Mouse (Mus musculus): ENCODE results near the gene Homez. TPM values are rescaled to one million over a fixed set of nuclear protein-coding genes. Genes with fewer than 3 reads are reported as not detected.

The Homez gene
- polyA plus RNA-seq, 1 experiment from 2014 or later, result 2.2 TPM

GRCm38 (mm10) chr14:54892200-54892599, 21.4 kb upstream of the Homez start, which contains the start of gene Pabpn1:
TSS of gene Pabpn1 (plus strand) at chr14:54892500.
- H3K36me3 ChIP-seq, result peaks cover 19% of the 10 kb centered on the region
- ATAC-seq (ENCODE audit: low read depth) (no peak), DNase-seq (no peak)
- peaks cover 38% of the 10 kb centered on the region for H3K4me1 ChIP-seq (replicated peaks)
- 82% methylated on average over 3 of the region's 3 CpGs for WGBS (ENCODE audit: insufficient replicate concordance)
- no peaks in the 10 kb centered on the region for H3K27me3 ChIP-seq
- no peaks in the 10 kb centered on the region for H3K9me3 ChIP-seq (replicated peaks)
- H3K27ac ChIP-seq, result peak within 1 kb of the TSS; percentile 87
- H3K9ac ChIP-seq, result peak within 1 kb of the TSS; percentile 66
- H3K4me3 ChIP-seq (replicated peaks), result peak within 1 kb of the TSS; percentile 60
- H3K4me2 ChIP-seq, result peak within 1 kb of the TSS; percentile 72

GRCm38 (mm10) chr14:54885309-54885708, 14.5 kb upstream of the Homez start:
- Histone ChIP-seq H3K4me2 (no peak overlapping the region), H3K27ac (no peak overlapping the region), H3K27me3 (no peaks in the 10 kb centered on the region), H3K4me1 (replicated peaks) (peaks cover 19% of the 10 kb centered on the region), H3K4me3 (replicated peaks) (no peak overlapping the region), H3K9me3 (replicated peaks) (no peaks in the 10 kb centered on the region), H3K36me3 (0 out of 2 replicates have a peak, but pooled peaks cover 4% of the 10 kb centered on the region), H3K9ac (no peak overlapping the region)
- ATAC-seq (ENCODE audit: low read depth), result no peak
- WGBS (ENCODE audit: insufficient replicate concordance), result 84% methylated on average over 11 of the region's 11 CpGs
- DNase-seq, result no peak

GRCm38 (mm10) chr14:54884022-54884712, 13.4 kb upstream of the Homez start:
- Histone ChIP-seq H3K4me1 (replicated peaks) (peaks cover 19% of the 10 kb centered on the region), H3K4me2 (peak overlapping the region; percentile 75), H3K36me3 (0 out of 2 replicates have a peak, but pooled peaks cover 4% of the 10 kb centered on the region), H3K9me3 (replicated peaks) (no peaks in the 10 kb centered on the region), H3K27me3 (no peaks in the 10 kb centered on the region), H3K9ac (peak overlapping the region; percentile 74), H3K27ac (peak overlapping the region; percentile 79; the same call in 1 of the 2 replicates), H3K4me3 (replicated peaks) (peak overlapping the region; percentile 65)
- WGBS (ENCODE audit: insufficient replicate concordance), result 52% methylated on average over 21 of the region's 21 CpGs
- ATAC-seq (ENCODE audit: low read depth) (no peak), DNase-seq (no peak)

- WGBS (ENCODE audit: insufficient replicate concordance), result 2% methylated on average over 27 of the region's 27 CpGs
- ATAC-seq (ENCODE audit: low read depth) (peak; percentile 88), DNase-seq (peak; percentile 50)
- Histone ChIP-seq H3K9ac (peak within 1 kb of the TSS; percentile 74), H3K4me3 (replicated peaks) (peak within 1 kb of the TSS; percentile 65), H3K4me1 (replicated peaks) (peaks cover 19% of the 10 kb centered on the region), H3K4me2 (peak within 1 kb of the TSS; percentile 75), H3K27ac (peak within 1 kb of the TSS; percentile 79), H3K27me3 (no peaks in the 10 kb centered on the region), H3K9me3 (replicated peaks) (no peaks in the 10 kb centered on the region), H3K36me3 (0 out of 2 replicates have a peak, but pooled peaks cover 4% of the 10 kb centered on the region)
Observed at GRCm38 (mm10) chr14:54883154-54884021, 12.6 kb upstream of the Homez start, which contains the start of the genes Bcl2l2 and Gm20521. TSS of gene Bcl2l2 (plus strand) at chr14:54883377. TSS of gene Gm20521 (plus strand) at chr14:54883441.

GRCm38 (mm10) chr14:54877048-54877715, 6.4 kb upstream of the Homez start, which contains the start of gene Ppp1r3e:
TSS of gene Ppp1r3e (minus strand) at chr14:54877550.
- no peaks in the 10 kb centered on the region for H3K9me3 ChIP-seq (replicated peaks)
- DNase-seq (peak; percentile 50), ATAC-seq (ENCODE audit: low read depth) (peak; percentile 81)
- H3K27ac ChIP-seq, result peak within 1 kb of the TSS; percentile 79
- peak within 1 kb of the TSS; percentile 75 for H3K4me3 ChIP-seq (replicated peaks)
- peaks cover 29% of the 10 kb centered on the region for H3K4me1 ChIP-seq (replicated peaks)
- H3K4me2 ChIP-seq, result peak within 1 kb of the TSS; percentile 99
- no peaks in the 10 kb centered on the region for H3K36me3 ChIP-seq
- peak within 1 kb of the TSS; percentile 79 for H3K9ac ChIP-seq
- WGBS (ENCODE audit: insufficient replicate concordance), result under 1% methylated on average over 59 of the region's 61 CpGs
- no peaks in the 10 kb centered on the region for H3K27me3 ChIP-seq

GRCm38 (mm10) chr14:54876539-54877047, 5.8 kb upstream of the Homez start:
- peak overlapping the region; percentile 79 for H3K27ac ChIP-seq
- ATAC-seq (ENCODE audit: low read depth) (peak; percentile 89), DNase-seq (peak; percentile 88)
- no peaks in the 10 kb centered on the region for H3K27me3 ChIP-seq
- H3K9me3 ChIP-seq (replicated peaks), result no peaks in the 10 kb centered on the region
- peak overlapping the region; percentile 75 for H3K4me3 ChIP-seq (replicated peaks)
- WGBS (ENCODE audit: insufficient replicate concordance), result under 1% methylated on average over 71 of the region's 72 CpGs
- peak overlapping the region; percentile 79 for H3K9ac ChIP-seq
- peaks cover 29% of the 10 kb centered on the region for H3K4me1 ChIP-seq (replicated peaks)
- H3K4me2 ChIP-seq, result peak overlapping the region; percentile 99
- no peaks in the 10 kb centered on the region for H3K36me3 ChIP-seq

GRCm38 (mm10) chr14:54875844-54876538, 5.2 kb upstream of the Homez start:
- no peak for DNase-seq
- WGBS (ENCODE audit: insufficient replicate concordance), result 2% methylated on average over 36 of the region's 36 CpGs
- peaks cover 29% of the 10 kb centered on the region for H3K4me1 ChIP-seq (replicated peaks)
- peak overlapping the region; percentile 79 for H3K9ac ChIP-seq
- H3K4me2 ChIP-seq, result peak overlapping the region; percentile 99
- peak overlapping the region; percentile 79; the same call in 1 of the 2 replicates for H3K27ac ChIP-seq
- no peaks in the 10 kb centered on the region for H3K9me3 ChIP-seq (replicated peaks)
- peak; percentile 8 for ATAC-seq (ENCODE audit: low read depth)
- peak overlapping the region; percentile 75 for H3K4me3 ChIP-seq (replicated peaks)
- no peaks in the 10 kb centered on the region for H3K36me3 ChIP-seq
- H3K27me3 ChIP-seq, result no peaks in the 10 kb centered on the region

- no peak for ATAC-seq (ENCODE audit: low read depth)
- H3K4me1 ChIP-seq (replicated peaks), result peaks cover 29% of the 10 kb centered on the region
- no peak overlapping the region for H3K4me2 ChIP-seq
- no peak overlapping the region for H3K4me3 ChIP-seq (replicated peaks)
- no peaks in the 10 kb centered on the region for H3K27me3 ChIP-seq
- 75% methylated on average over 3 of the region's 3 CpGs for WGBS (ENCODE audit: insufficient replicate concordance)
- no peaks in the 10 kb centered on the region for H3K9me3 ChIP-seq (replicated peaks)
- no peak for DNase-seq
- H3K9ac ChIP-seq, result no peak overlapping the region
- no peaks in the 10 kb centered on the region for H3K36me3 ChIP-seq
- H3K27ac ChIP-seq, result no peak overlapping the region; the same call in 1 of the 2 replicates
Observed at GRCm38 (mm10) chr14:54874165-54874564, 3.4 kb upstream of the Homez start.

GRCm38 (mm10) chr14:54868026-54868425, 2.7 kb downstream of the Homez start:
- DNase-seq (no peak), ATAC-seq (ENCODE audit: low read depth) (no peak)
- Histone ChIP-seq H3K36me3 (no peaks in the 10 kb centered on the region), H3K27me3 (no peaks in the 10 kb centered on the region), H3K4me3 (replicated peaks) (no peak overlapping the region), H3K4me2 (no peak overlapping the region), H3K27ac (no peak overlapping the region), H3K9ac (no peak overlapping the region), H3K4me1 (replicated peaks) (peaks cover 16% of the 10 kb centered on the region), H3K9me3 (replicated peaks) (no peaks in the 10 kb centered on the region)
- WGBS (ENCODE audit: insufficient replicate concordance), result 56% methylated on average over 4 of the region's 4 CpGs

- H3K4me3 ChIP-seq (replicated peaks), result no peak overlapping the region
- H3K4me2 ChIP-seq, result no peak overlapping the region
- DNase-seq, result no peak
- H3K36me3 ChIP-seq, result no peaks in the 10 kb centered on the region
- ATAC-seq (ENCODE audit: low read depth), result no peak
- no peaks in the 10 kb centered on the region for H3K9me3 ChIP-seq (replicated peaks)
- no peak overlapping the region for H3K9ac ChIP-seq
- WGBS (ENCODE audit: insufficient replicate concordance), result 48% methylated on average over 5 of the region's 5 CpGs
- H3K27ac ChIP-seq, result no peak overlapping the region
- H3K4me1 ChIP-seq (replicated peaks), result peaks cover 16% of the 10 kb centered on the region
- H3K27me3 ChIP-seq, result no peaks in the 10 kb centered on the region
Observed at GRCm38 (mm10) chr14:54866936-54867335, 3.8 kb downstream of the Homez start.
